In the genomic region with DNA sequence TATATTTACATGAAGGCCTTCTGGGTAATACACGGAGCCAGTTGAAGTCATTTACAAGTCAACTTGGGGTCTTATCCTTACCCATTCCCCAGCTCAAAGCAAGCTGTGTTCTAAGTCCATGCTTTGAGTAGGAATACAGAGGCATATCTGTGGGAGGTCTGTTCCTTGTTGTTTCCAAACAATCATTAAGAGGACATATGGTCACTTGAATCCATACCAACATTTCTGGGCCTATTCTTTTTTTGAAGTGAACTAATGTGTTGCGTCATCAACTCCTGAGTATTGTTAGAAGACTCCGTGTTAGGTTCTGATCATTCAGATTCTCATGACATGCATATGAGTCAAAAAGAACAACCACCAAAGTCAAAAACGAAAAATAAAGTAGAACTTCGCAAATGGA, we compare ENCODE assay signal across 21 mouse cellular contexts. TPM values are rescaled to one million over a fixed set of nuclear protein-coding genes. Genes with fewer than 3 reads are reported as not detected.
DNase-seq lines count a peak whose midpoint lies in the region; ATAC-seq and TF ChIP-seq lines count a peak whose summit lies in the region.
"Had no signal": no experiment of that assay in that cellular context is flagged by ENCODE, and none has a peak within 500 bp of the region (broad histone marks: within the 10 kb centered on the region; RNA-seq: fewer than 3 reads in every experiment).

No protein-coding gene starts in this region.

- no peaks in the 10 kb centered on the region for H3K27me3 ChIP-seq in lung, embryonic 14.5 days (ENCODE audit: insufficient read depth, low read length)
- H3K27me3 ChIP-seq in C2C12 (ENCODE audit: control insufficient read depth, insufficient read depth, insufficient read length): no peaks in the 10 kb centered on the region
- no peaks in the 10 kb centered on the region for H3K27me3 ChIP-seq in embryonic facial prominence, embryonic 15.5 days
- no peaks in the 10 kb centered on the region for H3K27me3 ChIP-seq in intestine, postnatal 0 days (replicated peaks; ENCODE audit: control insufficient read depth, insufficient read depth, low read length)
- H3K27me3 ChIP-seq: embryonic facial prominence, embryonic 12.5 days; heart, embryonic 13.5 days; Patski had no signal

- H3K79me3 ChIP-seq in C2C12 (ENCODE audit: low read depth): no peaks in the 10 kb centered on the region

- H3K27ac ChIP-seq in lung, embryonic 14.5 days (ENCODE audit: low read depth): no peak overlapping the region
- H3K27ac ChIP-seq in embryonic facial prominence, embryonic 15.5 days (replicated peaks): peak overlapping the region; percentile 70
- no peak overlapping the region for H3K27ac ChIP-seq in intestine, postnatal 0 days (ENCODE audit: low read depth, low read length)
- H3K27ac ChIP-seq: embryonic facial prominence, embryonic 12.5 days; forebrain, embryonic 10.5 days; gastrocnemius, adult 2 months; heart, embryonic 13.5 days had no signal

- DNase-seq in cerebellum, adult 9-10 months: peak; percentile 18
- DNase-seq in lung, embryonic 14.5 days: peak; percentile 32
- DNase-seq in lung, postnatal 14 days: no peak
- DNase-seq: adrenal gland, adult 2 months; adrenal gland, postnatal 25 days; B cell, adult 2 months; embryo, embryonic 11 days; gastrocnemius, adult 2 months; gastrocnemius, postnatal 36 days; heart, adult 11 months; heart, postnatal 36 days had no signal

- no peaks in the 10 kb centered on the region for H3K79me2 ChIP-seq in C2C12 (ENCODE audit: control insufficient read depth, insufficient read depth)

- H3ac ChIP-seq in C2C12 (ENCODE audit: control insufficient read depth, insufficient read length, low read depth): no peak overlapping the region

- H3K36me3 ChIP-seq in lung, embryonic 14.5 days (ENCODE audit: insufficient read depth): no peaks in the 10 kb centered on the region
- H3K36me3 ChIP-seq in C2C12 (ENCODE audit: control insufficient read depth, insufficient read depth): no peaks in the 10 kb centered on the region
- H3K36me3 ChIP-seq in embryonic facial prominence, embryonic 15.5 days: no peaks in the 10 kb centered on the region
- no peaks in the 10 kb centered on the region for H3K36me3 ChIP-seq in intestine, postnatal 0 days (ENCODE audit: control insufficient read depth, insufficient read depth)
- H3K36me3 ChIP-seq: embryonic facial prominence, embryonic 12.5 days; forebrain, embryonic 10.5 days; heart, embryonic 13.5 days had no signal

- no peak overlapping the region for H3K4me2 ChIP-seq in lung, embryonic 14.5 days
- no peak overlapping the region for H3K4me2 ChIP-seq in embryonic facial prominence, embryonic 15.5 days (replicated peaks)
- H3K4me2 ChIP-seq in intestine, postnatal 0 days (replicated peaks; ENCODE audit: low read depth): no peak overlapping the region
- H3K4me2 ChIP-seq: embryonic facial prominence, embryonic 12.5 days; heart, embryonic 13.5 days had no signal

- WGBS in lung, embryonic 14.5 days: 74% methylated on average over 5 of the region's 5 CpGs
- 52% methylated on average over 5 of the region's 5 CpGs for WGBS in embryonic facial prominence, embryonic 15.5 days
- WGBS in intestine, postnatal 0 days: 75% methylated on average over 5 of the region's 5 CpGs

- H3K9ac ChIP-seq in lung, embryonic 14.5 days: no peak overlapping the region
- no peak overlapping the region for H3K9ac ChIP-seq in embryonic facial prominence, embryonic 15.5 days
- H3K9ac ChIP-seq in intestine, postnatal 0 days (ENCODE audit: low read depth, low read length): no peak overlapping the region
- H3K9ac ChIP-seq: embryonic facial prominence, embryonic 12.5 days; heart, embryonic 13.5 days had no signal

- no peak overlapping the region for H3K4me3 ChIP-seq in lung, embryonic 14.5 days (ENCODE audit: low read depth, low read length)
- no peak overlapping the region for H3K4me3 ChIP-seq in C2C12 (ENCODE audit: insufficient read depth, poor library complexity, severe bottlenecking)
- H3K4me3 ChIP-seq in embryonic facial prominence, embryonic 15.5 days (replicated peaks): no peak overlapping the region
- no peak overlapping the region for H3K4me3 ChIP-seq in intestine, postnatal 0 days (ENCODE audit: low read depth, low read length)
- H3K4me3 ChIP-seq: embryonic facial prominence, embryonic 12.5 days; erythroblast, embryonic 14.5 days; forebrain, embryonic 10.5 days; gastrocnemius, adult 2 months; heart, embryonic 13.5 days had no signal

- no peak for ATAC-seq in cerebellum, adult (ENCODE audit: insufficient number of reproducible peaks, low FRiP score, low TSS enrichment)
- no peak for ATAC-seq in lung, embryonic 14.5 days (ENCODE audit: insufficient read depth)
- no peak for ATAC-seq in embryonic facial prominence, embryonic 15.5 days (ENCODE audit: insufficient number of reproducible peaks, low FRiP score, low TSS enrichment, low read depth)
- ATAC-seq in intestine, postnatal 0 days: no peak
- ATAC-seq: forebrain, embryonic 14.5 days; Patski had no signal

- H3K4me1 ChIP-seq in lung, embryonic 14.5 days (ENCODE audit: insufficient read depth): no peaks in the 10 kb centered on the region
- H3K4me1 ChIP-seq in embryonic facial prominence, embryonic 15.5 days: 0 out of 2 replicates have a peak, but pooled peaks cover 9% of the 10 kb centered on the region
- H3K4me1 ChIP-seq in intestine, postnatal 0 days (replicated peaks; ENCODE audit: control insufficient read depth, insufficient read depth, low read length): no peaks in the 10 kb centered on the region
- H3K4me1 ChIP-seq: heart, embryonic 13.5 days had no signal

- H3K9me3 ChIP-seq in lung, embryonic 14.5 days (ENCODE audit: low read depth, low read length): no peaks in the 10 kb centered on the region
- no peaks in the 10 kb centered on the region for H3K9me3 ChIP-seq in embryonic facial prominence, embryonic 15.5 days (replicated peaks)
- no peaks in the 10 kb centered on the region for H3K9me3 ChIP-seq in intestine, postnatal 0 days (ENCODE audit: control insufficient read depth)
- H3K9me3 ChIP-seq: embryonic facial prominence, embryonic 12.5 days; forebrain, embryonic 10.5 days; heart, embryonic 13.5 days had no signal

- no peak for TF ChIP-seq CTCF in lung, embryonic 14.5 days (IDR thresholded peaks at IDR 0.05; ENCODE audit: low read depth)
- TF ChIP-seq CTCF in C2C12 (IDR thresholded peaks at IDR 0.05; ENCODE audit: control insufficient read depth, insufficient read depth, insufficient read length): no peak
- TF ChIP-seq CTCF in intestine, postnatal 0 days (IDR thresholded peaks at IDR 0.05; ENCODE audit: low read depth): no peak

TF ChIP-seq in C2C12, 6 proteins besides CTCF, POLR2A, EP300 and RAD21:
- TF ChIP-seq USF1 (IDR thresholded peaks at IDR 0.05; ENCODE audit: low read depth): no peak
- no peak for TF ChIP-seq FOSL1 (IDR thresholded peaks at IDR 0.05; ENCODE audit: insufficient read depth, low read length, poor library complexity, severe bottlenecking)
- TF ChIP-seq MYOG (IDR thresholded peaks at IDR 0.05; ENCODE audit: control insufficient read depth, extremely low read depth, insufficient read length): no peak
- peak; percentile 25 for TF ChIP-seq CEBPB (IDR thresholded peaks at IDR 0.05; ENCODE audit: low read depth)
- no peak for TF ChIP-seq MAX (IDR thresholded peaks at IDR 0.05)
- no peak for TF ChIP-seq MYOD1 (IDR thresholded peaks at IDR 0.05; ENCODE audit: control insufficient read depth, insufficient read length, low read depth)

RNA-seq across cellular contexts. Expression of a gene that starts 37.9 kb away (rescaled TPM):
- 67.4 and 67.5 TPM in 2 replicates for polyA plus RNA-seq in lung, embryonic 14.5 days (2014; fragmentation: Nextera tagmentation; extraction: Ambion mirVana)
- polyA plus RNA-seq in C2C12 (2012; fragmentation: generic; extraction: Trizol): 31.7 TPM
- 87.6 and 89.2 TPM in 2 replicates for polyA plus RNA-seq in embryonic facial prominence, embryonic 15.5 days (2015; fragmentation: Nextera tagmentation; extraction: Ambion mirVana)
- polyA plus RNA-seq in intestine, postnatal 0 days (2015; fragmentation: Nextera tagmentation; extraction: Ambion mirVana): 29.5 and 30.1 TPM in 2 replicates
